Comparison of ENCODE assay signal across 11 mouse cellular contexts in genomic region chr8:87835924-87836323, GRCm38 (mm10).
DNase-seq lines count a peak whose midpoint lies in the region; ATAC-seq and TF ChIP-seq lines count a peak whose summit lies in the region.
"Had no signal": no experiment of that assay in that cellular context is flagged by ENCODE, and none has a peak within 500 bp of the region (broad histone marks: within the 10 kb centered on the region; RNA-seq: fewer than 3 reads in every experiment).

No protein-coding gene starts in this region.

- peak overlapping the region; percentile 59; the same call in 1 of the 2 replicates for H3K27ac ChIP-seq in kidney, embryonic 14.5 days (ENCODE audit: low read depth, low read length)
- peak overlapping the region; percentile 94 for H3K27ac ChIP-seq in forebrain, embryonic 11.5 days (ENCODE audit: low read depth, low read length)
- H3K27ac ChIP-seq in intestine, embryonic 16.5 days (ENCODE audit: low read length) = no peak overlapping the region
- peak overlapping the region; percentile 28; the same call in 1 of the 2 replicates for H3K27ac ChIP-seq in neural tube, embryonic 12.5 days
- no peak overlapping the region for H3K27ac ChIP-seq in thymus, adult 2 months (ENCODE audit: control insufficient read depth, insufficient read depth, low read length)

- no peaks in the 10 kb centered on the region for H3K36me3 ChIP-seq in kidney, embryonic 14.5 days (ENCODE audit: control insufficient read depth, insufficient read depth, low read length)
- H3K36me3 ChIP-seq in forebrain, embryonic 11.5 days (ENCODE audit: control insufficient read depth, insufficient read depth, low read length) = no peaks in the 10 kb centered on the region
- no peaks in the 10 kb centered on the region for H3K36me3 ChIP-seq in intestine, embryonic 16.5 days (ENCODE audit: control insufficient read depth, insufficient read depth, low read length)
- no peaks in the 10 kb centered on the region for H3K36me3 ChIP-seq in neural tube, embryonic 12.5 days
- H3K36me3 ChIP-seq in thymus, adult 2 months (ENCODE audit: control insufficient read depth, insufficient read depth, low read length) = no peaks in the 10 kb centered on the region

- H3K4me1 ChIP-seq in kidney, embryonic 14.5 days (ENCODE audit: control insufficient read depth, insufficient read depth, low read length) = peaks cover 73% of the 10 kb centered on the region
- H3K4me1 ChIP-seq in forebrain, embryonic 11.5 days (replicated peaks; ENCODE audit: control insufficient read depth, insufficient read depth, low read length) = peaks cover 70% of the 10 kb centered on the region
- peaks cover 40% of the 10 kb centered on the region for H3K4me1 ChIP-seq in intestine, embryonic 16.5 days (ENCODE audit: control insufficient read depth, insufficient read depth, low read length)
- peaks cover 83% of the 10 kb centered on the region for H3K4me1 ChIP-seq in neural tube, embryonic 12.5 days
- H3K4me1 ChIP-seq in thymus, adult 2 months (replicated peaks; ENCODE audit: control insufficient read depth, insufficient read depth, low read length) = no peaks in the 10 kb centered on the region

- H3K4me3 ChIP-seq in kidney, embryonic 14.5 days (ENCODE audit: low read length) = no peak overlapping the region
- no peak overlapping the region for H3K4me3 ChIP-seq in forebrain, embryonic 11.5 days (ENCODE audit: low read depth, low read length)
- no peak overlapping the region for H3K4me3 ChIP-seq in intestine, embryonic 16.5 days (ENCODE audit: low read length)
- no peak overlapping the region for H3K4me3 ChIP-seq in neural tube, embryonic 12.5 days
- no peak overlapping the region for H3K4me3 ChIP-seq in thymus, adult 2 months (ENCODE audit: control insufficient read depth, insufficient read depth, low read length)

- no peak for ATAC-seq in kidney, embryonic 14.5 days (ENCODE audit: low FRiP score, low TSS enrichment)
- ATAC-seq in forebrain, embryonic 11.5 days (replicated peaks; ENCODE audit: low FRiP score) = no peak
- ATAC-seq in intestine, embryonic 16.5 days = no peak; the same call in 1 of the 2 replicates
- ATAC-seq in neural tube, embryonic 12.5 days (ENCODE audit: low FRiP score, low read depth) = no peak
- ATAC-seq: activated CD4-positive, CD25-positive, alpha-beta regulatory T cell, adult 4 months; inflammation-experienced regulatory T-cells, adult 6 months had no signal

- H3K4me2 ChIP-seq in kidney, embryonic 14.5 days (replicated peaks; ENCODE audit: low read depth, low read length) = no peak overlapping the region; the same call in 1 of the 2 replicates
- H3K4me2 ChIP-seq in forebrain, embryonic 11.5 days (ENCODE audit: low read depth, low read length, severe bottlenecking) = peak overlapping the region; percentile 41
- no peak overlapping the region for H3K4me2 ChIP-seq in intestine, embryonic 16.5 days (ENCODE audit: low read depth, low read length)
- peak overlapping the region; percentile 45 for H3K4me2 ChIP-seq in neural tube, embryonic 12.5 days (replicated peaks)

- DNase-seq in kidney, adult 9 months = no peak
- peak; percentile 59 for DNase-seq in forebrain, embryonic 11.5 days (ENCODE audit: low spot score)
- DNase-seq in thymus, adult 2 months = no peak
- no peak for DNase-seq in left cerebral cortex, adult 8-10 months (ENCODE audit: low spot score in 2 of 2)
- DNase-seq in adrenal gland, adult 8-10 months = no peak
- DNase-seq: thymus, postnatal 25 days had no signal

- 23% methylated on average over 7 of the region's 7 CpGs for WGBS in kidney, embryonic 14.5 days
- WGBS in forebrain, embryonic 11.5 days = 3% methylated on average over 7 of the region's 7 CpGs
- WGBS in intestine, embryonic 16.5 days = 37% methylated on average over 7 of the region's 7 CpGs
- 5% methylated on average over 7 of the region's 7 CpGs for WGBS in neural tube, embryonic 12.5 days
- 56% methylated on average over 7 of the region's 7 CpGs for WGBS in thymus, adult 2 months

- H3K27me3 ChIP-seq in kidney, embryonic 14.5 days (ENCODE audit: control insufficient read depth, insufficient read depth, low read length) = no peaks in the 10 kb centered on the region
- H3K27me3 ChIP-seq in forebrain, embryonic 11.5 days (ENCODE audit: control insufficient read depth, insufficient read depth, low read length) = no peaks in the 10 kb centered on the region
- H3K27me3 ChIP-seq in intestine, embryonic 16.5 days (replicated peaks; ENCODE audit: control insufficient read depth, insufficient read depth, low read length) = no peaks in the 10 kb centered on the region
- no peaks in the 10 kb centered on the region for H3K27me3 ChIP-seq in neural tube, embryonic 12.5 days (replicated peaks)
- no peaks in the 10 kb centered on the region for H3K27me3 ChIP-seq in thymus, adult 2 months (ENCODE audit: control insufficient read depth, insufficient read depth, low read length)

- TF ChIP-seq CTCF in thymus, adult 2 months (IDR thresholded peaks at IDR 0.05; ENCODE audit: borderline replicate concordance, control insufficient read depth, extremely low read depth, insufficient read depth, low read length, poor library complexity) = no peak

- no peak overlapping the region for H3K9ac ChIP-seq in kidney, embryonic 14.5 days (ENCODE audit: low read depth, low read length)
- peak overlapping the region; percentile 50 for H3K9ac ChIP-seq in forebrain, embryonic 11.5 days (ENCODE audit: low read length)
- H3K9ac ChIP-seq in intestine, embryonic 16.5 days (ENCODE audit: low read depth, low read length) = 0 out of 2 replicates have a peak overlapping the region, but pooled peaks have one; percentile 11
- H3K9ac ChIP-seq in neural tube, embryonic 12.5 days = no peak overlapping the region

- no peak for TF ChIP-seq POLR2A in thymus, adult 2 months (IDR thresholded peaks at IDR 0.05; ENCODE audit: control insufficient read depth, extremely low read depth, insufficient read depth, low read length, poor library complexity)

- H3K9me3 ChIP-seq in kidney, embryonic 14.5 days (ENCODE audit: control insufficient read depth, low read length) = no peaks in the 10 kb centered on the region
- no peaks in the 10 kb centered on the region for H3K9me3 ChIP-seq in forebrain, embryonic 11.5 days (ENCODE audit: control insufficient read depth, low read length)
- no peaks in the 10 kb centered on the region for H3K9me3 ChIP-seq in intestine, embryonic 16.5 days (ENCODE audit: control insufficient read depth, low read length)
- H3K9me3 ChIP-seq in neural tube, embryonic 12.5 days = no peaks in the 10 kb centered on the region

Comparison
In these comparisons a context has a peak if more than half of its experiments do, and no peak if none do; other contexts are left out.
1. H3K27ac ChIP-seq: peak in kidney, embryonic 14.5 days (single experiment), forebrain, embryonic 11.5 days (single experiment) and neural tube, embryonic 12.5 days (single experiment); none in intestine, embryonic 16.5 days (single experiment) and thymus, adult 2 months (single experiment).
2. H3K4me2 ChIP-seq: peak in forebrain, embryonic 11.5 days (single experiment) and neural tube, embryonic 12.5 days (single experiment); none in kidney, embryonic 14.5 days (single experiment) and intestine, embryonic 16.5 days (single experiment).
3. H3K9ac ChIP-seq: peak in forebrain, embryonic 11.5 days (single experiment) and intestine, embryonic 16.5 days (single experiment); none in kidney, embryonic 14.5 days (single experiment) and neural tube, embryonic 12.5 days (single experiment).